In the genomic region with DNA sequence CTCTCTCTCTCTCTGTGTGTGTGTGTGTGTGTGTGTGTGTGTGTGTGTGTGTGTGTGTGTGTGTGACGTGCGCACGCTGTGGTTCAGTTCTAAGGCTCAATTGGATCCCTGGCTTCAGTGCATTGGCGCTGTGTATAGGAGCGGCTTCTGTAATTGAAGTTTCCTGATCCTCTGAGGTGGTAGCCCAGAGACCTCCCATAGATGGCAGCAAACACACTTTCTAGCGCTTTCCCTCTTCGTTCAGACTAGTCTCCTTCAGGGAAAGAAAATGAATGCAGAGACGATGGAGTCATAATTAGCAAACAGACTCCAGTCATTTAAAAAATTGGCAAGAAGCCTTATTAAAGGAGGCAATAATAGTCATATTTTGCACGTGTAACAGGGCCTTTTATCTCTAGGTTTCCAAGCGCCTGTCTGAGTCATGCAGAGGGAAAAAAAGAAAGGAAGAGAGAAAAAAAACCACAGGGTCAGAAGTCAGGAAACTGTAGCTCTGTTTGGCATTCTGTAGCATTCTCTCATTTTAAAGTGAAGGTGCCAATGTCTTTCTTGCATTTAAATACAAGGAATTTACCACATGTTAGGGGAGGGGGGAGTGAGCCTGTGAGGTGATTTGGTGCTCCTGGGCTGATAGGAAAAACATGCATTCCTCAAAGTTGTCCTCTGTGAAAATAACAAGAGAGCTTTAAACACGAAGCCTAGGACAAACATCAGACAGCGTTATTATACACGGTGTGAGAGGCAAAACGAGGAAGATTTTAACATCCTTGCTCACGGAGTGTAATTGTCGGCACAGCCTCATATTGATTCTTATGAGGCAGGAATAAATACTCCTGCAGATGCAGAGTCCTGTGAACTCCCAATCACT, we compare ENCODE assay signal across 8 mouse cellular contexts.
DNase-seq lines count a peak whose midpoint lies in the region; ATAC-seq and TF ChIP-seq lines count a peak whose summit lies in the region.

No protein-coding gene starts in this region.

- no peak overlapping the region for H3K4me2 ChIP-seq in midbrain, embryonic 12.5 days (replicated peaks)
- H3K4me2 ChIP-seq in stomach, embryonic 16.5 days (ENCODE audit: low read depth, low read length): peak overlapping the region; percentile 45

- no peak overlapping the region; the same call in 1 of the 2 replicates for H3K9ac ChIP-seq in midbrain, embryonic 12.5 days (replicated peaks)
- no peak overlapping the region for H3K9ac ChIP-seq in stomach, embryonic 16.5 days (ENCODE audit: low read length)

- peak; percentile 80 for TF ChIP-seq CTCF in kidney, adult 2 months (conservative IDR thresholded peaks at IDR 0.05; ENCODE audit: insufficient read depth, insufficient read length, low read depth, low read length)

- H3K36me3 ChIP-seq in kidney, adult 2 months (ENCODE audit: control insufficient read depth, insufficient read depth, low read length): no peaks in the 10 kb centered on the region
- H3K36me3 ChIP-seq in midbrain, embryonic 12.5 days: no peaks in the 10 kb centered on the region
- H3K36me3 ChIP-seq in stomach, embryonic 16.5 days (ENCODE audit: control insufficient read depth, insufficient read depth, low read length): no peaks in the 10 kb centered on the region

- H3K27ac ChIP-seq in kidney, adult 2 months (ENCODE audit: insufficient read depth, low read depth, low read length): no peak overlapping the region
- no peak overlapping the region for H3K27ac ChIP-seq in midbrain, embryonic 12.5 days (replicated peaks)
- H3K27ac ChIP-seq in stomach, embryonic 16.5 days (ENCODE audit: low read length): no peak overlapping the region

- WGBS in kidney, adult 2 months: 11% methylated on average over 16 of the region's 16 CpGs
- whole genome bisulfite sequencing in midbrain, embryonic 12.5 days: 20% methylated on average over 16 of the region's 16 CpGs
- 16% methylated on average over 16 of the region's 16 CpGs for WGBS in stomach, embryonic 16.5 days

- ATAC-seq in midbrain, embryonic 12.5 days (ENCODE audit: low FRiP score, low read depth): peak; percentile 92
- peak; percentile 87 for ATAC-seq in stomach, embryonic 16.5 days (ENCODE audit: insufficient read depth, low FRiP score)

- peak; percentile 58 for DNase-seq in urinary bladder, postnatal 14 days (ENCODE audit: low spot score)
- DNase-seq in urinary bladder, adult 2 months (ENCODE audit: low spot score): no peak
- peak; percentile 52 for DNase-seq in embryo, embryonic 11.5 days (ENCODE audit: low read depth, low spot score)
- DNase-seq in heart, adult 9 months (ENCODE audit: low spot score in 2 of 2): peak; percentile 18 to 35
- DNase-seq in kidney, adult 2 months: peak; percentile 78
- peak; percentile 60 for DNase-seq in left cerebral cortex, postnatal 4 days

- H3K4me1 ChIP-seq in kidney, adult 2 months (ENCODE audit: control insufficient read depth, insufficient read depth, low read length): peaks cover 4% of the 10 kb centered on the region; the same call in 1 of the 2 replicates
- peaks cover 7% of the 10 kb centered on the region for H3K4me1 ChIP-seq in midbrain, embryonic 12.5 days
- 0 out of 2 replicates have a peak, but pooled peaks cover 3% of the 10 kb centered on the region for H3K4me1 ChIP-seq in stomach, embryonic 16.5 days (ENCODE audit: control insufficient read depth, insufficient read depth, low read length)

- intact Hi-C loops in left cerebral cortex, postnatal 4 days (cut with DNase I): loop anchor here (5.0 to 10.0 kb wide), 3 partner anchors 184 to 584 kb away; a partner anchor contains a TSS

- no peak overlapping the region for H3K4me3 ChIP-seq in kidney, adult 2 months (ENCODE audit: insufficient read depth, low read depth, low read length)
- no peak overlapping the region for H3K4me3 ChIP-seq in midbrain, embryonic 12.5 days
- 0 out of 2 replicates have a peak overlapping the region, but pooled peaks have one; percentile 15 for H3K4me3 ChIP-seq in stomach, embryonic 16.5 days (replicated peaks; ENCODE audit: low read length)

- no peaks in the 10 kb centered on the region for H3K9me3 ChIP-seq in midbrain, embryonic 12.5 days
- H3K9me3 ChIP-seq in stomach, embryonic 16.5 days (replicated peaks; ENCODE audit: control insufficient read depth, low read length): no peaks in the 10 kb centered on the region

- no peaks in the 10 kb centered on the region for H3K27me3 ChIP-seq in kidney, adult 2 months (replicated peaks; ENCODE audit: control insufficient read depth, insufficient read depth, low read length)
- no peaks in the 10 kb centered on the region for H3K27me3 ChIP-seq in midbrain, embryonic 12.5 days
- H3K27me3 ChIP-seq in stomach, embryonic 16.5 days (ENCODE audit: control insufficient read depth, insufficient read depth, low read length): no peaks in the 10 kb centered on the region

- no peak for TF ChIP-seq POLR2A in kidney, adult 2 months (IDR thresholded peaks at IDR 0.05; ENCODE audit: low read depth, low read length)
